Mouse (Mus musculus) testis, adult 2 months (tissue): ENCODE measurements around the gene Kif22.

Experiments used
- CTCF ChIP-seq: fragments of 200-500 bp; IDR thresholded peaks from 2 replicates; pipeline ENCODE4 v1.5.1; 2012; ENCODE audit warnings: low read depth, mild to moderate bottlenecking, inconsistent platforms, low read length, moderate library complexity; ENCODE audit not compliant: control insufficient read depth, insufficient read depth, insufficient replicate concordance
- POLR2A ChIP-seq: fragments of 200-500 bp; IDR thresholded peaks from 2 replicates; pipeline ENCODE4 v1.6.1; 2012; ENCODE audit warnings: low read depth, mild to moderate bottlenecking, inconsistent platforms, low read length, moderate library complexity; ENCODE audit not compliant: control insufficient read depth

- TF ChIP-seq CTCF, result no peak
- no peak; the same call in 1 of the 2 replicates for TF ChIP-seq POLR2A
Observed at GRCm38 (mm10) chr7:127021563-127022527, 20.4 kb downstream of the Kif22 start.
